Mouse (Mus musculus) kidney, adult 2 months (tissue): ENCODE data around the gene Tsr3.

Experiments used
- CTCF ChIP-seq: fragments of 200-500 bp; conservative IDR thresholded peaks from 2 replicates; pipeline ENCODE4 v1.5.1; 2011; ENCODE audit warnings: low read depth, mild to moderate bottlenecking, control low read depth, low read length, moderate library complexity, mixed read lengths; ENCODE audit not compliant: insufficient read depth, insufficient read length
- POLR2A ChIP-seq: fragments of 200-500 bp; IDR thresholded peaks from one replicate; pipeline ENCODE4 v1.6.1; 2011; ENCODE audit warnings: low read depth, low read length, control low read depth

GRCm38 (mm10) chr17:25270795-25271335 is 30.9 kb downstream of the Tsr3 start:
- TF ChIP-seq CTCF = no peak
- no peak for TF ChIP-seq POLR2A
